Mouse (Mus musculus): ENCODE results near the gene Gm20696.

DNA sequence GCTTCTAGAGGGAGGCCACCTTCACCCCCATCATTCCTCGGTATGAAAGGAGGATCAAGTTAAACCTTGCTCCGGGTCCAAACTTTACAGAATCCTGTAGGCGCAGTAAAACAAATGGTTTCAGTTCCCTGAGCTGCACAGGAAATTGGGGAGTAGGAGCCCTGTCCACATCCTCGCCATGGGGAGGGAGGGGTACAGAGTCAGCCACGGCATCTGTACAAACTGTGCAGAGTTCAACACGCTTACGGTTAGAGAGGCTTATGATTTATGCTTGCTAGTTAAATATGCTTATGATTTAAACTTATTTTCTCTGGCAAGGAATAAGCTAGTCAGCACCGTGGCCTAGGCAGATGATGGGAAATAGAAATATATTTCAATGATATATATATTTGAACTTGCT, 47.1 kb downstream of the Gm20696 start:
- TF ChIP-seq CTCF (IDR thresholded peaks at IDR 0.05; ENCODE audit: low read depth) (no peak), EP300 (optimal IDR thresholded peaks at IDR 0.05) (no peak)
